ENCODE assay signal across 9 mouse cellular contexts in the genomic region with DNA sequence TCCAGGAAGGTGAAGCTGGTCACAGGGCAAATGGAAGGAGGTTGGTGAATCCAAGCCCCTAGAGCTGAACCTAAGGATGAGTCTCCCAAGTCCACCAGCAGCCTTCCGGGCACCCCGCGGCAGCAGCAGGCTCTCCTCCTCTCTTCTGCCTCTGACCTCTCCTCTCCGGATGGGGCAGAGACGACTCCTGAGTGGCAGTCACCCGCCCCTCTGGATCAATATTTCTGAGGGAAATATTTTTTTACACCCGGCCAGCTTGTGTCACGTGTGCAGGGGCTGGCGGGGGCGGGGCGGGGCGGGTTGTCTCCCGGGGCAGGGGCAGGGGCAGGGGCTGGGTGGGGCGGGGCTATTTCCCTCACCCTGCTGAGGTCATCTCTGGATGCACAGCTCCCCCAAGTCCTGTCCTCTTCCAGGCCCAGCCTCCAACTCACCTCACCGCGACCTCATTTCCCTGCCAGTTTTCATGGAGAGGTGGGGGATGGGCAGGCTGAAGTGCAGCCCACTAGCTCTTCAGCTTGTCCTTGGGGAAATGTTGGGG. TPM values are rescaled to one million over a fixed set of nuclear protein-coding genes. Genes with fewer than 3 reads are reported as not detected.
DNase-seq lines count a peak whose midpoint lies in the region; ATAC-seq and TF ChIP-seq lines count a peak whose summit lies in the region.
"Had no signal": no experiment of that assay in that cellular context is flagged by ENCODE, and none has a peak within 500 bp of the region (broad histone marks: within the 10 kb centered on the region; RNA-seq: fewer than 3 reads in every experiment).

No protein-coding gene starts in this region.

- ATAC-seq in lung, embryonic 16.5 days (ENCODE audit: low read depth), result peak; percentile 76

- no peaks in the 10 kb centered on the region for H3K36me3 ChIP-seq in lung, embryonic 16.5 days (ENCODE audit: control insufficient read depth, insufficient read depth, low read length)
- H3K36me3 ChIP-seq in kidney, adult 2 months (ENCODE audit: control insufficient read depth, insufficient read depth, low read length), result no peaks in the 10 kb centered on the region

- H3K27ac ChIP-seq in lung, embryonic 16.5 days (ENCODE audit: low read length), result no peak overlapping the region
- no peak overlapping the region for H3K27ac ChIP-seq in kidney, adult 2 months (ENCODE audit: insufficient read depth, low read depth, low read length)

- 0 out of 2 replicates have a peak overlapping the region, but pooled peaks have one; percentile 11 for H3K9ac ChIP-seq in lung, embryonic 16.5 days (ENCODE audit: low read length)

- no peaks in the 10 kb centered on the region for H3K27me3 ChIP-seq in lung, embryonic 16.5 days (ENCODE audit: control insufficient read depth, insufficient read depth, low read depth, low read length)
- H3K27me3 ChIP-seq in kidney, adult 2 months (replicated peaks; ENCODE audit: control insufficient read depth, insufficient read depth, low read length), result no peaks in the 10 kb centered on the region
- H3K27me3 ChIP-seq: CH12.LX had no signal

- under 1% methylated on average over 16 of the region's 16 CpGs for WGBS in lung, embryonic 16.5 days
- 5% methylated on average over 16 of the region's 16 CpGs for WGBS in kidney, adult 2 months

- H3K9me3 ChIP-seq in lung, embryonic 16.5 days (ENCODE audit: control insufficient read depth, low read length), result no peaks in the 10 kb centered on the region

- peak overlapping the region; percentile 52 for H3K4me2 ChIP-seq in lung, embryonic 16.5 days (ENCODE audit: low read depth, low read length)

- peak overlapping the region; percentile 27 for H3K4me3 ChIP-seq in lung, embryonic 16.5 days (ENCODE audit: low read length)
- peak overlapping the region; percentile 12; the same call in 1 of the 2 replicates for H3K4me3 ChIP-seq in kidney, adult 2 months (ENCODE audit: insufficient read depth, low read depth, low read length)

- TF ChIP-seq CTCF in kidney, adult 2 months (conservative IDR thresholded peaks at IDR 0.05; ENCODE audit: insufficient read depth, insufficient read length, low read depth, low read length), result no peak

- peaks cover 9% of the 10 kb centered on the region; the same call in 1 of the 2 replicates for H3K4me1 ChIP-seq in lung, embryonic 16.5 days (replicated peaks; ENCODE audit: control insufficient read depth, insufficient read depth, low read length)
- H3K4me1 ChIP-seq in kidney, adult 2 months (ENCODE audit: control insufficient read depth, insufficient read depth, low read length), result no peaks in the 10 kb centered on the region

- no peak for TF ChIP-seq POLR2A in kidney, adult 2 months (IDR thresholded peaks at IDR 0.05; ENCODE audit: low read depth, low read length)

- DNase-seq in lung, postnatal 25 days (ENCODE audit: low spot score), result no peak
- DNase-seq in heart, adult 8-10 months (ENCODE audit: low spot score), result peak; percentile 24
- DNase-seq in kidney, adult 2 months, result peak; percentile 57
- peak; percentile 15 for DNase-seq in lung, postnatal 14 days
- DNase-seq in yolk sac, embryonic 10.5 days (ENCODE audit: low spot score), result peak; percentile 46
- DNase-seq in thymus, postnatal 14 days, result no peak
- no peak for DNase-seq in cerebellum, adult 9-10 months

RNA-seq across cellular contexts. Expression of a gene that starts 28.1 kb away (rescaled TPM):
- 0.09 and 0.25 TPM in 2 replicates for polyA plus RNA-seq in lung, embryonic 16.5 days (2015; fragmentation: Nextera tagmentation; extraction: Ambion mirVana)
- under 1 TPM; 0.09 to 0.38 (median 0.28) TPM for total RNA-seq in heart, adult 8-10 months (2022)
- 0.22 and 0.30 TPM in 2 replicates for polyA plus RNA-seq in kidney, adult 2 months (2012; rRNA removed)
- total RNA-seq: CH12.LX had no signal

Comparison
In these comparisons a context has a peak if more than half of its experiments do, and no peak if none do; other contexts are left out.
1. DNase-seq: peak in heart, adult 8-10 months (single experiment), kidney, adult 2 months (single experiment), lung, postnatal 14 days (single experiment) and yolk sac, embryonic 10.5 days (single experiment); none in lung, postnatal 25 days (single experiment), thymus, postnatal 14 days (single experiment) and cerebellum, adult 9-10 months (single experiment).